Mouse (Mus musculus): ENCODE results near the gene E130114P18Rik.
A peak's percentile ranks its signal among the peaks of the same experiment; 100 is the strongest.

The E130114P18Rik gene

DNA sequence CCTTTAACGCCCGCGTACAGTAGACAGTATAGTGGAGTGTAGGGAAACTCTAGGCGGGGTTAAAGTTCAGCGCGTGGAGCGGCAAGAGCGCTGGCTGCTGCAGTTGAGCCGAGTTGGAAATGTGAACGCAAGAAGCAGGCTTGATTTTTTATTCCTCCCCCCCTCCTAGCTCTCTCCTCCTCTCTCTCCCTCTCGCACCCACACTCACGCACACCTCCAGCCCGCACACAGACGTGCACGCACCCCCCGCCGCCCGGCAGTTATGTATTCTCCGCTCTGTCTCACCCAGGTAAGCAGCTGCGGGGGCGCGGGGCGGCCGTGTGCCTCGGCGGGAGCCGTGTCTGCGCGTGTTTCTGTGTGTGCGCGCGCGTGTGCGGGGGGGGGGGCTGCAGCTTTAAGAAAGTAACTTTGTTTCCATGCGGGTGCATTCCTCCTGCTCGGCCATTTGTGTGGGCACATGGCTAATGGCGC, at the start of gene E130114P18Rik:
TSS of gene E130114P18Rik (minus strand) at position 373 of the 471 bp plus-strand sequence.
- DNase-seq = peak; percentile 78

- no peak for DNase-seq
Observed at GRCm38 (mm10) chr4:97827115-97827514, 49.2 kb upstream of the E130114P18Rik start.

DNA sequence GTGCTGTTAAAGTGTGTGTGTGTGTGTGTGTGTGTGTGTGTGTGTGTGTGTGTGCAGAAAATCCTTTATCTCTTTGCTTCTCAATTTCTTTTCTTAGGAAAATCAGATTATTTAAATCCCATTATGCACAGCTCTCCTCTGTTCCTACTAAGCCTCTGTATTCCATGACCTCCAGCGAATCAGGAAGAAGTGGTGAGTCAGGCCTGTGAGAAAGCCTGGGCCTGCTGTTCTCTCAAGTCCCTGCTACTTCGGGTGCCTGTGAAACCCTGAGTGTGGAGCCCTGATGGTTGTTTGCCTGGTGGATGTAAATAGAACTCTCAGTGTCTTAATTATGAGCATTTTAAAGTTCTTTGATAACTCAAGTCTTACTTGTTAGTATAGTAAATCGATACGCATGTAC, 48.0 kb upstream of the E130114P18Rik start:
- DNase-seq = no peak

- no peak for DNase-seq
Observed at GRCm38 (mm10) chr4:97825432-97825831, 47.6 kb upstream of the E130114P18Rik start.

GRCm38 (mm10) chr4:97824451-97824850, 46.6 kb upstream of the E130114P18Rik start:
- DNase-seq = no peak

GRCm38 (mm10) chr4:97823512-97823911, 45.6 kb upstream of the E130114P18Rik start:
- no peak for DNase-seq

- no peak for DNase-seq
Observed at GRCm38 (mm10) chr4:97821556-97822251, 43.8 kb upstream of the E130114P18Rik start.

DNA sequence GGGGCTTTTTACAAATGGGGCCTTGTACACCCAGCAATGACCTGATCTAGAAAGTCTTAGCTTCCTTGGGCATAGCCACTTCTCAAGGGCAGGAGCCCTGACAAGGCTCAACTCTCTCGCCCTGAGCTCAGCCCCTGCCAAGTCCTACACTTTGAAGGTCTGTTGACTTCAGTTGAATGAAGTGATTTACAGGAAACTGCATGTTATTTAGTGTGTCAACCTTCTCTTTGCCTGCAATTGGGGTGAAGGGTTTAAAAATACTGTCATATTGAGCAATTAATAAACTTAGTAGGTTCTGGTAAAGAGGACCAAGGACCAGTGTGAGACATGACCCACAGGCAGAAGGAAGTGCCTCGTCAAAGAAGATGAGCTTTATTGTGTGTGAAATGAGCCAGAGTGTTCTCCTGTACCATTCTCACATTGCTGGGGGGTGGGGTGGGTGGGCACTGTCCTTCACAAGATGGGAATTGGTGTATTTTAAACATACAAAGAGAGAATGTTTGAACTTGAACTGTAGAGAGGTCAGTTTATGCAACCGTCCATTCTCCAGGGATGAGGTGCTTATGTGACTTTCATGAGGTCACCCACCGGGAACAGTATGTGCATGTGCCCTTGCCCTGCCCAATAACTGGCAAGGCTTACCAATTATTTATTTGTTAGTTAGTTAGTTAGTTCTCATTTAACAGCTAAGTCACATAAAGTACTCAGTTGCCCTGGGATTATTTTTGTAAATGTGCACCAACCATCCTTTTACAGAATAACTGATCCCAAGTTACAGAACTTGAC, 42.8 kb upstream of the E130114P18Rik start:
- no peak for DNase-seq

DNA sequence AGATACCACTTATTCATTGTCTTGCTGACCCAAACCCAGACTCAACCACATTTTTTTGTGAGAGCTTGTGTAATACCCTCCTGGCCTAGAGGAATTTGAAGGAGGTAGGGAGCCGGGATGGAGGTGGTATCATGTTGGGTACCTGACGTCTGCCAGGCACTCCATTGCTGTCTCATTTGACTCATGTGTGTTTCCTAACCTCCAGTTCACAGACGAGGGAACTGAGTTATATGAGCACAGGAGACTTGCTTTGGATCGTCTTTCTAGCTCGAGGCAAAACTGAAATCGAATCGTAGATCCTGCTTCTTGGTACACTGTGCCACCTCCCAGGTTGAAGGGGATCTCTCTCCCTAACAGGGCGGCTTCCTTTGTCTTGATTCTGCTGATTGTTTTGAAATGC, 41.2 kb upstream of the E130114P18Rik start:
- DNase-seq = no peak

DNA sequence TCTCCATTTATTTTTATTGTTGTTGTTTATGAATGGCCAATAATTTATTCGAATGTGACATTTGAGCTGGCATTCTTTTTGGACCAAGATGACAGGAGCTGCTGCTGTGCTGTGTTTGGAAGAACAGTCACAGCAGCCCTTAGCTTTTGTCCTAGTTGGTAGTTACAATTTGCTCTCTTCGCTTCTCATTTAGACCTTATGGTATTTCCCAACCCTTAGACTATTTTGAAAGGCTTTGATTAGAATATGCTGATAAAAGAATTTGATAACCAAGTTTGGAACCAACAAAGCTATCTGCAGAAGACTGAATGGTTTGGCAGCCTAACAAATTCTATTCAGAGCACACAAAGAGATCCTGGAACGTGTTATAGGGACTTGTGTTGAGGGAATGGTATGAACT, 40.6 kb upstream of the E130114P18Rik start:
- DNase-seq = no peak

DNA sequence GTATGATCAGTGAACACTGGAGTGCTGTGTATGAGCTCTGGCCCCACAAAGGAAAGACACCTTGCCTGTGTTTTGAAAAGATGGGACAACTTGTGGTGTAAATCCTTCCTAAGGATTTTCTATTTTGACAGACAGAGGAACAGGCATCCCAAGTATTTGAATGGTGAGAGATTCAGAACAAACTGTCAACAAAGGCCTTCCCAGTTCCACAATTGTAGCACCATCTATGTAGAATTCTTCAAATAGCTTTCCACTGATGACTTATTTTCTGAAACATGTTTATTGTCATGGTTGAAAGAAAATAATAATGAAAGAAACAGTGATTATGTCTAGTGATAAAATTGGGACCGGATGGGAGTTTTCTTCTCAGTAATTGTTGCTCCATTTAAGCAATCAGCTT, 39.9 kb upstream of the E130114P18Rik start:
- DNase-seq = no peak

DNA sequence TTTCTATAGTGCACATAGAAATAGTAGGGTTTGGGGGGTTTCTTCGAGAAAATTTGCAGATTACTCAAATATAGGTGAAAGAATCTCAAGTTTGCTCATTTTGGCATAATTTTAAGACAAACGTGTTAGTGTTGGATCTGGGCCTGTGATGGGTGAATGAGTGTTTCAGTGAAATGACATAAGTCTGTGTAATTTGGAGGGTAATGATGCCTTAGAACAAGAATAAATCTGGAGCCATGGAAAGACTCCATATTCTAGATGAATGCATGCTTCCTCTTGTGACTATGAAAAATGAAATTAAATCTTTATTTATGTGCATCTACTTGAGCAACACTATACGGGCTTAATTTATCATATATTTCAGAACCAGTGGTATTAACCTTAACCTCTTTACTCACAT, 38.9 kb upstream of the E130114P18Rik start:
- no peak for DNase-seq

DNA sequence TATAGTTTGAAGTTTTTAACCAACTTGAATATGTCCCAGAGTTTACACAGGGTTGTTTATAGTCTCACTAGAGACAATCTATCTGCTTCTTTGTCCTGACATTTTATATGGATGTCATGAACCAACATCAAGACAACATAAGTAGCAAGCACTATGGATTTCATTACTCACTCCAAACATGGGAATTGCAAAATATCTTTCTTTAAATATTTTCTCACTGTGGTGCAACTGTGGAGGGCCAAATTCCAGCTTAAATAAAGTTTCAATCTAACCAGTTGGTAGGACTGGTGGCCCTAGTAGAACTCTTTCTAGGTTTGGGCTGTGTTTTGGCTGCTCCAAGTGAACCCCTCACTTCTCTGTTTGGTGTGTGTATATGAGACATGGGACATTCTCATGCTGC, 38.1 kb upstream of the E130114P18Rik start:
- DNase-seq = no peak

- DNase-seq = no peak
Observed at GRCm38 (mm10) chr4:97814515-97814914, 36.6 kb upstream of the E130114P18Rik start.

DNA sequence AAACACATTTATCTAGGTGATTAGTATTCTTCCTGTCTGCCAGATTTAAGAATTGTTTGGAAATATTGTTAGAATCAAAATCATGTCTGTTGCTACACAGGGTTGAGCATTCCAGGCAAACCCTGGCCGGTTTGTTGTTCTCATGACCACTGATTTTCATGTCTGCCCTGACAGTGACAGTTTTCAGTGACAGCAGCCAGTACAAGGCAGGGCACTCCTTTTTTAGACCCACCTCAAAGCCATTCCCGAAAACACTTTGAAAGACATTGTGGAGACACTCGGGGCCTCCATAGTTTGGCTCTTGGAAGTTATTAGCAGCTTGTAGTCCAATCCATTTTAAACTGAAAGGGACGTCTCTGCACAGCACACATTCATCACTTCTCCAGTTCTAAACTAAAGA, 36.1 kb upstream of the E130114P18Rik start:
- DNase-seq = no peak

DNA sequence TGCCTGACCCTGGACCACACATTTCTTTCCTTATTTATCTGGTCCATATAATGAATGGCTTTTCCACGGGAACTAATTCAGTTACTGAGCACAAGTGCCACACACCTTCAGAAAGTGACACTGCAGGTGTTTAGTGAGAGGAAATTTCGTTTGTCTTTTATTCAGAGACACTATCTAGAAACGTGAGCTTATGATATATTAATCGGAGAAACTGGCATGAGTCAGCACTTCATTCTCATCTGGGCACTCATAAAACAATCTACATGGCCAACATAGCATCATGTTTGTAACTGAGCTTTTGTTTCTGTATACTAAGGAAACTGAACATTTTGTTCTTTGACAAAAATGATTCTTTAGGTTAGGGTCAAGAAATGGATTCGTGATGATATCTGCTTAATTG, 35.2 kb upstream of the E130114P18Rik start:
- no peak for DNase-seq

DNA sequence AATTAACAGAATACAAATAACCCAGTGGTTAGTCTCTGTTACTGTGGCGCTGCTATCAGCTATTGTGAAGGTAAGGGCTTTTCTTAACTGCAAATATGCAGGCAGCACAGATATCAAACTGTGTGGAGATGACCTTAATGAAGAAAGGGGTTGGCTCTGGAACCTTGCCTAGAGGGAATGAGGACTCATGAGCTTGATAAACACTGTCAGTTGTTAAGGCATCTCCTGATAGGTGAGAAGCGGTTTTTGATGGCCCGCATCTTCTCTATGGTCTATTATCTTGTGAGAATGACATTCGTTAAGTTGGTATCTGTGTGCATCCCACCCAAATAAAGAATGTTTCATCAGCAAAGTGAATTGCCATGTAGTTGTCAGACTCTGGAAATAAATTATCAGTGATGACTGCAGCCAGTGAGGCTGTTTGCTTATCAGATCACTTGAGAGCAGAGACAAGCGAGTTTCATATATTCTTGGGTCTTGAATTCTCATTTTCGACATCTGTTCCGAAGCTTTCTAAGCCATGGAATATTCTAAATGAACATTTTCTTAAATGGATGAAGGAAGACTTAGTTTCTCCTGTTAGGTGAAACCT, 32.6 kb upstream of the E130114P18Rik start:
- DNase-seq = no peak

- DNase-seq = no peak
Observed at GRCm38 (mm10) chr4:97809582-97810295, 31.9 kb upstream of the E130114P18Rik start.

DNA sequence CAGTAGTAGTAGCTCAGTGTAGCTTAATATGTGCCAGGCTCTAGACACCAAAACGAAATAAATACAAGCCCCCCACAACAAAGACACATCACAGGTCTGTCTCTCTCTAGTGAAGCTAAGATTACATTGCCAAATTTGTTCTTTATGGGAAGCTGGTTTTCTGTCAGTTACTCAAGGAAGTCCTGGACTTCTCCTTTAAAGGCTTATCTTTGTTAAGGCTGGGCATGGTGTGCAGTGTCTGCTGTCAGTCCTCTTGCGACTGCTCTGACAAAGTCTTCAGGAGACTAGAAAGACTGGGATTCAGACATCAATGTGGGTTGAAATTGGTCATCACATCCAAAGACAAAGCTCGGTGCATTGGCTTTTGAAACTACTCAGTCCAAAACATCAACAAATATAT, 31.0 kb upstream of the E130114P18Rik start:
- no peak for DNase-seq

GRCm38 (mm10) chr4:97806924-97807323, 29.0 kb upstream of the E130114P18Rik start:
- no peak for DNase-seq

DNA sequence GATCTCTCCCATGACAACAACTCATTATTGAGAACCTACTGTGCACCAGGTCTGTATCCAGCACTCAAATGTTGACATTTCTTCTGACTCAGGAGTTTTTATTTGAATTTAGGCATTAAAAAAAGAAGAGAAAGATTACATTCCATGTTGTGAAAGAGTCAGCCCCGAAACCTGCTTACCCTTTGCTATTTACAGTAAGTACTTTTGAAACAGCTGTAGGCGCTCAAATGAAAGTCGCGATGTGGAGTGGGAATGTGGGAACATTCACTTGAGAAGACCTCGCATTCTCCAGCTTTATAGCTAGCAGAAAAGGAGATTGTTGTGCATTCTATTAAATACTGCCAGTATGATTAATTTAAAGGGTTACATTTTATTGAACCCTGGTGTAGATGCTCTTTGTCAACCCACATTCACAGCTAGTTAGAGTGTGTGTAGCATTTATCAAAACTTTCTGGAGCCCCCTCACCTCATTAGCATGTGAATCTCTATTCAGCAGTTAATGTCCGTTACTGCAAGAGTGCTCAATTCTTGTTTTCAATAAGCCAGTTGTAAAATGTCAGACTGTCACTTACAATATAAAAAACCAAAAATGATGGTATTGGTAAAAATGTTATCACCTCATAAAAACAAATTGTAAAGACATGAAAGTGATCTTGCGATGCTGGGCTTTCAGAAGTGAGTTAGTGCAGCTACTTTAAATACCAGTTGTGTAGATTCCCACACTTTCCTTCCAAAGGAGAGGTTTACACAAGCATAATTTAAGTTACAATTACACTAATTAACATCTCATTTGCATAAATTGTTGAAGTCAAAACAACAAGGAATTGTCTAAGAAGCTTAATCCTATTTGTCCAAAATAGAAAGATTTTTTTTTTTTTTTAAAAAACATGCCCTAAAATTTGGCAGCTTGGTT, 28.3 kb upstream of the E130114P18Rik start:
- DNase-seq = no peak

DNA sequence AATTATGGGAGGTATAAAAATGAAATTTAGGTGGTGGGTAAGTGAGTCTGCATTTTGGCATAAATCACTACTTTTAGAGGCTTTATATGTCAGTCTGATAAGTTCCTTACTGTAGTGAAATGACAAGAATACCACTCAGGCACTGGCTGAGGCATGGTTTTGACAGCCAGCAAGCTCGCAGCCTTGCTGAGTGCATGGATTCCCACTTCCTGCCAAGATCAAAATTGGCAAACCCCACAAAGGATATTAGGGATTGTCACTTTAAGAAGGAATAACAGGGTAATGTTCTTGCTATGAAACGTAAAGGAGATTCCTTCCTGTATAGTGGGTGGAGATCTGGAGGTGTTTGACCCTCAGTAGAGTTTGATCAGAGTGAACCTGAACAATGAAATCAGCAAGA, 27.4 kb upstream of the E130114P18Rik start:
- no peak for DNase-seq
